In genomic region chr9:113586477-113586876, GRCm38 (mm10) we compare ENCODE assay signal across 18 mouse cellular contexts.
DNase-seq lines count a peak whose midpoint lies in the region; ATAC-seq lines count a peak whose summit lies in the region.
"Had no signal": no experiment of that assay in that cellular context is flagged by ENCODE, and none has a peak within 500 bp of the region (broad histone marks: within the 10 kb centered on the region; RNA-seq: fewer than 3 reads in every experiment).

No protein-coding gene starts in this region.

- H3K9me3 ChIP-seq in heart, embryonic 11.5 days (replicated peaks; ENCODE audit: control insufficient read depth, low read length): no peaks in the 10 kb centered on the region; the same call in 1 of the 2 replicates
- H3K9me3 ChIP-seq: embryonic facial prominence, embryonic 10.5 days; embryonic facial prominence, embryonic 12.5 days; forebrain, embryonic 13.5 days; forebrain, embryonic 15.5 days had no signal

- WGBS in heart, embryonic 11.5 days (ENCODE audit: insufficient replicate concordance): 87% methylated on average over 4 of the region's 4 CpGs

- no peak overlapping the region for H3K27ac ChIP-seq in heart, embryonic 11.5 days (ENCODE audit: low read depth, low read length)
- H3K27ac ChIP-seq: embryonic facial prominence, embryonic 10.5 days; embryonic facial prominence, embryonic 12.5 days; forebrain, embryonic 13.5 days; forebrain, embryonic 15.5 days had no signal

- no peak for ATAC-seq in heart, embryonic 11.5 days (replicated peaks; ENCODE audit: insufficient number of reproducible peaks, low FRiP score, low TSS enrichment)
- ATAC-seq: forebrain, embryonic 13.5 days; forebrain, embryonic 15.5 days; forebrain, postnatal 0 days had no signal

- no peak overlapping the region for H3K4me2 ChIP-seq in heart, embryonic 11.5 days
- H3K4me2 ChIP-seq: embryonic facial prominence, embryonic 12.5 days; forebrain, embryonic 13.5 days; forebrain, embryonic 15.5 days had no signal

- no peaks in the 10 kb centered on the region for H3K27me3 ChIP-seq in heart, embryonic 11.5 days (ENCODE audit: control insufficient read depth, insufficient read depth, low read length)
- H3K27me3 ChIP-seq: embryonic facial prominence, embryonic 12.5 days; forebrain, embryonic 13.5 days; forebrain, embryonic 15.5 days had no signal

- H3K4me3 ChIP-seq in heart, embryonic 11.5 days (ENCODE audit: low read depth, low read length): no peak overlapping the region
- H3K4me3 ChIP-seq: embryonic facial prominence, embryonic 10.5 days; embryonic facial prominence, embryonic 12.5 days; forebrain, embryonic 13.5 days; forebrain, embryonic 15.5 days had no signal

- H3K4me1 ChIP-seq in heart, embryonic 11.5 days (ENCODE audit: control insufficient read depth, insufficient read depth, low read length): no peaks in the 10 kb centered on the region
- H3K4me1 ChIP-seq: embryonic facial prominence, embryonic 10.5 days; embryonic facial prominence, embryonic 12.5 days; forebrain, embryonic 13.5 days; forebrain, embryonic 15.5 days had no signal

- no peaks in the 10 kb centered on the region for H3K36me3 ChIP-seq in heart, embryonic 11.5 days (ENCODE audit: control insufficient read depth, insufficient read depth, low read length)
- H3K36me3 ChIP-seq: embryonic facial prominence, embryonic 10.5 days; embryonic facial prominence, embryonic 12.5 days; forebrain, embryonic 15.5 days had no signal

- no peak overlapping the region for H3K9ac ChIP-seq in heart, embryonic 11.5 days (ENCODE audit: low read depth, low read length)
- H3K9ac ChIP-seq: embryonic facial prominence, embryonic 12.5 days; forebrain, embryonic 13.5 days; forebrain, embryonic 15.5 days; forebrain, postnatal 0 days had no signal

- peak; percentile 34 for DNase-seq in right cerebral cortex, adult 18-20 months
- no peak for DNase-seq in right cerebral cortex, postnatal 25 days
- peak; percentile 56 for DNase-seq in brain, adult 2 months (ENCODE audit: low read depth, low spot score)
- peak; percentile 58 for DNase-seq in telencephalon, adult 2 months (ENCODE audit: low read depth, low spot score)
- DNase-seq: adrenal gland, adult 2 months; adrenal gland, postnatal 10 days; adrenal gland, postnatal 25 days; cerebellum, adult 11-12 months; cerebellum, adult 2 months; cerebellum, adult 9-10 months; cerebellum, postnatal 10 days; cerebellum, postnatal 25 days; forebrain, postnatal 0 days had no signal
